Mouse (Mus musculus): ENCODE results near the gene Insl5. TPM values are rescaled to one million over a fixed set of nuclear protein-coding genes. Genes with fewer than 3 reads are reported as not detected.

Insl5 gene
- not detected in 2 replicates for polyA plus RNA-seq (2011; ENCODE audit: insufficient read depth, insufficient read length, low replicate concordance, missing spikeins)

DNA sequence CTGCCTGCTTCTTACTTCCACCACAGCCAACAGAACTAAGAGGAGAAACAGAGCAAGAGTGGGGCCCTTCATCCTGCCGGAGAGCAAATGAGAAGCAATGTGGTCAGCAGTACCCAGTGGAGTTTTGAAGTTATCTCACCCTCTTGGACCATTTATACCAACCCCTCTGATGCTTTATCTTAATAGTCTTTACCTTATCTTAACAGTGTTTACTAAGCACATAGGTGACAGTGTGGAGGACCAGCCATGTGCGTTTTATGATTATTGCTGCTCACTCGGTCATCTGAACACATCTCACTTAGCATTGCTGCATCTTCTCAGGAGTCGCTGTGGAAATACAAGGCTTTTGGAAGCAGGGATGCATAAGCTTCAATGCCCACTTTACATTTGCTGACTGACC is at the start of gene Insl5:
Gene Insl5, minus strand, starts transcription at position 222 of the 400 bp plus-strand sequence.
- no peaks in the 10 kb centered on the region for H3K4me1 ChIP-seq (ENCODE audit: control insufficient read depth, insufficient read depth, low read length)
- TF ChIP-seq CTCF (IDR thresholded peaks at IDR 0.05; ENCODE audit: control insufficient read depth, insufficient read depth, low read length) = no peak
- TF ChIP-seq POLR2A (IDR thresholded peaks at IDR 0.05; ENCODE audit: borderline replicate concordance, control insufficient read depth, low read depth, low read length) = no peak
- H3K27ac ChIP-seq (ENCODE audit: control insufficient read depth, insufficient read depth, low read depth, low read length, poor library complexity) = no peak within 1 kb of the TSS
- 80% methylated on average over 4 of the region's 4 CpGs for WGBS
- H3K4me3 ChIP-seq (replicated peaks; ENCODE audit: control insufficient read depth, low read depth, low read length) = no peak within 1 kb of the TSS

DNA sequence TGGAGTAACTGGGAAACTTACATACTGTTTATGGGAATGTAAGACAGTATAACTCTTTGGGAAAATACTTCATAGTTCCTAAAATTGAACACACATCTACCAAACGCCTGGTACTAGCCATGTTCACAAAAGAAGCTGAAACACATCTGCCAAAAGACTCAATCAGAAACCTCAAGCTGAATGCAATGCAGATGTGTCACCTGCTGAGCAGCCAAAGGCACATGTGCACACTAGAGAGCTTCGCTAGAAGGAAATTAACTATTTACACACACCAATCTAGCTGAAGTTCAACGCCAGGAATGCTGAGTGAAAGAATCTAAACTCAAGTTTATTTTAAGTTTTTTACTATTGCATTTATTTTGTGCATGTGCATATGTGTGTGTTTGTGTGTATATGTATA is 44.0 kb upstream of the Insl5 start:
- H3K4me3 ChIP-seq (replicated peaks; ENCODE audit: control insufficient read depth, low read depth, low read length) = no peak overlapping the region
- H3K27ac ChIP-seq (ENCODE audit: control insufficient read depth, insufficient read depth, low read depth, low read length, poor library complexity) = no peak overlapping the region
- WGBS = 84% methylated on average over 3 of the region's 3 CpGs
- TF ChIP-seq POLR2A (IDR thresholded peaks at IDR 0.05; ENCODE audit: borderline replicate concordance, control insufficient read depth, low read depth, low read length) = no peak
- no peak for TF ChIP-seq CTCF (IDR thresholded peaks at IDR 0.05; ENCODE audit: control insufficient read depth, insufficient read depth, low read length)
- no peaks in the 10 kb centered on the region for H3K4me1 ChIP-seq (ENCODE audit: control insufficient read depth, insufficient read depth, low read length)

DNA sequence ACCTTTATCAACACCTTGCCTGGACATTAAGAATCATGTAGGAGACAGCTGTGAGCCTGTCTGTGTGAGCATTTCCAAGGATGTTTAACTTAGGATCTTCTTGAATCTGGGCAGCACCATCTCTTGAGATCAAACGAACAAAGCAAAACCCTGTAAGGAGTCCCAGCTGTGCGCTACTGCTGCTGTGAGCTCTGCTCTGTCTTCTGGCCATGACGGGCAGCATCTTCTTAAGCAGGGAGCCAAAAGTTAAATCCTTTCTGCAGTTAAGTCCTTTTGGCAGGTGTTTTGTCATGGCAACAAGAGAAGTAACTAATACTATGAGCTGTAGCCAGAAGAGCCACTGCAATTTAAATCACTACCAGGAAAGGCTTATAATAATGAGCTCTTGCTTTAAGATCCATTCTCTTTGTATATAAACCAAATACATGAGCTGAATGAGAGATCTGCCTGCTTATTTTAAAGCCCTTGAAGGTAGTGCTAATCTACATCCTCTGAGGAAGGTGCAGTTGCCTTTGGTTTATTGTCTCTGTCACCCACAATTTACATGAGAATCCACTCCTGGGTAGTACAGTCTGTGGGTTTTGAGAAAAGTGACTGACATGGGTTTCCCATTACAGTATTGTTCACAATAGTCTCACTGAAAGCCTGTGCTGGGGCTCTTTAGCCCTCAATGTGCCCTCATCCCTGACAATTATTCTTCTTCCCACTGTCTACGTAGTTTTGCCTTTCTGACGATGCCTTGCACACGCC is 41.4 kb upstream of the Insl5 start:
- no peak for TF ChIP-seq POLR2A (IDR thresholded peaks at IDR 0.05; ENCODE audit: borderline replicate concordance, control insufficient read depth, low read depth, low read length)
- no peak for TF ChIP-seq CTCF (IDR thresholded peaks at IDR 0.05; ENCODE audit: control insufficient read depth, insufficient read depth, low read length)
- no peak overlapping the region for H3K27ac ChIP-seq (ENCODE audit: control insufficient read depth, insufficient read depth, low read depth, low read length, poor library complexity)
- WGBS = 88% methylated on average over 6 of the region's 6 CpGs
- H3K4me1 ChIP-seq (ENCODE audit: control insufficient read depth, insufficient read depth, low read length) = no peaks in the 10 kb centered on the region
- H3K4me3 ChIP-seq (replicated peaks; ENCODE audit: control insufficient read depth, low read depth, low read length) = no peak overlapping the region

DNA sequence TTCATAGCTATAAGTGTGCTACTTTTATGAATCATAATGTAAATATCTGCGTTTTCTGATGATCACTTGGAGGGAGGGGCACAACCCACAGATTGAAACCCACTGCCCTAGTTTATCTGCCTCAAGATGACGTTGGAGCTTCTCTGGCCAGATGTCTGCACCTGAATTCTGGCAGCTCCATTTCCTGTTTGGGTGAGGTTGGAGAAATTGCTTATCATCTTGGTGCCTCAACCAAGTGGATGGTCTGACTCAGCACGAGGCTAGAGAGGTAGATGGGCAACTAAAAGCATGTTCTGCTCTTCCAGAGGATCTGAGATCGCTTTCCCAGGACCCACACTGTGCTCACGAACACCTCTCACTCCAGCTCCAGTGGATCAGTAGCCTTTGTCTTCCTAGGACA is 38.3 kb upstream of the Insl5 start:
- 44% methylated on average over 5 of the region's 5 CpGs for WGBS
- H3K4me3 ChIP-seq (replicated peaks; ENCODE audit: control insufficient read depth, low read depth, low read length) = no peak overlapping the region
- H3K27ac ChIP-seq (ENCODE audit: control insufficient read depth, insufficient read depth, low read depth, low read length, poor library complexity) = no peak overlapping the region
- no peaks in the 10 kb centered on the region for H3K4me1 ChIP-seq (ENCODE audit: control insufficient read depth, insufficient read depth, low read length)
- TF ChIP-seq POLR2A (IDR thresholded peaks at IDR 0.05; ENCODE audit: borderline replicate concordance, control insufficient read depth, low read depth, low read length) (no peak), CTCF (IDR thresholded peaks at IDR 0.05; ENCODE audit: control insufficient read depth, insufficient read depth, low read length) (no peak)

DNA sequence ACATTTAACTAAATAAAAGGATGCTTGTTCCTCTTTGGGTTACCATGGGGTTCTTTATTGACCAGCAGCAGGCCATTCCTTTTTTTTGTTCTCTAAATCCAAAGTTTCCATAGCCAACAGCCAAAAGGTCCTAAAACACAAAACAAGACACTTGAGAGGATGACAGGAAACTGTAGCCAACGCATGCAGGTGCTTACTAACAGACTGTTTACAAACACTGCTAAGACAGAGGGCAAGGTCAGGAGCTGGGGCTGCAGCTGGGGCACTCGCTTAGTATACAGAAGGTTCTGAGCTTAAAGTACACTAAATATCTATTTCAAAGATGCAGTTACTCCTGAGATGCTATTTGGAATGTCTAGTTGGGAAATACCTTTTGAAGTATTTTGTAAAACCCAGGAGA is 37.8 kb upstream of the Insl5 start:
- Histone ChIP-seq H3K27ac (ENCODE audit: control insufficient read depth, insufficient read depth, low read depth, low read length, poor library complexity) (no peak overlapping the region), H3K4me1 (ENCODE audit: control insufficient read depth, insufficient read depth, low read length) (no peaks in the 10 kb centered on the region), H3K4me3 (replicated peaks; ENCODE audit: control insufficient read depth, low read depth, low read length) (no peak overlapping the region)
- WGBS = 79% methylated on average over 2 of the region's 2 CpGs
- TF ChIP-seq CTCF (IDR thresholded peaks at IDR 0.05; ENCODE audit: control insufficient read depth, insufficient read depth, low read length) = no peak

DNA sequence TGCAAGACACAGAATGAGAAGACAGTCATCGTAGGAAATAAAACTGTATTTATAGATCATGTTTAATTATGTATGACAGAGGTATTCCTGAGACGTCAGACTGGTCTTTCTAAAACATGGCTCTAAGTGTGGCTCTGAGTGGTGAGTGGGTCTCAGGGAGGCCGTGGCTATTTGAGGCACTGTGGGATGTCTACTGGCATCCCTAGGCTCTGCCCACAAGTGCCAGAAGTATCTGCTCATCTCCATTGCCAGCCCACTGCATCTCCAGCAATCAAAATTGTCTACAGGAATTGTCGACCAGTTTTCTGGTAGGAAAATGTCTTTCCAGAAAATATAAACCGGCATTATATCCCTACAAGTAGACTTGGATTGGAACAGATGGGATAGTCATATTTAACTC is 30.3 kb upstream of the Insl5 start:
- H3K4me1 ChIP-seq (ENCODE audit: control insufficient read depth, insufficient read depth, low read length) = no peaks in the 10 kb centered on the region
- WGBS = 83% methylated on average over 5 of the region's 5 CpGs
- no peak overlapping the region for H3K27ac ChIP-seq (ENCODE audit: control insufficient read depth, insufficient read depth, low read depth, low read length, poor library complexity)
- no peak overlapping the region for H3K4me3 ChIP-seq (replicated peaks; ENCODE audit: control insufficient read depth, low read depth, low read length)
- TF ChIP-seq CTCF (IDR thresholded peaks at IDR 0.05; ENCODE audit: control insufficient read depth, insufficient read depth, low read length) = no peak
- TF ChIP-seq POLR2A (IDR thresholded peaks at IDR 0.05; ENCODE audit: borderline replicate concordance, control insufficient read depth, low read depth, low read length) = no peak

DNA sequence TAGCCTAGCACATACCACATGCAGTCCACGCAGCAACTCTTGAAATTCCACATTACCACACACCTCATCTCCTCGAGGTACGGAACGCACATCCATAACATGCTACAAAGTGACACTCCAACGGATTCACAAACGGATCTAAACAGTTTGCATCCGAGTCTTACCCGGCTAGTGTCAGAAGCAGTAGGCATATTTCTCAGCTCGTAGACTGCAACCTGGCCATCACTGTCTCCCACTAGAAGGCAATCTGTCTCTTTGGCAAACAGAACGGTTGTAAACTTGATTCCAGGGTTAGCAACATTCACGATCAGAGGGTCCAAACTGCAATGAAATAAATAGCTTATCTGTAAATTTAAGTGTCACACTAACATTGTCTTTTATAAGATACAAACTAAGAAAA is 21.4 kb upstream of the Insl5 start:
- TF ChIP-seq CTCF (IDR thresholded peaks at IDR 0.05; ENCODE audit: control insufficient read depth, insufficient read depth, low read length) (no peak), POLR2A (IDR thresholded peaks at IDR 0.05; ENCODE audit: borderline replicate concordance, control insufficient read depth, low read depth, low read length) (no peak)
- no peak overlapping the region for H3K27ac ChIP-seq (ENCODE audit: control insufficient read depth, insufficient read depth, low read depth, low read length, poor library complexity)
- H3K4me3 ChIP-seq (replicated peaks; ENCODE audit: control insufficient read depth, low read depth, low read length) = no peak overlapping the region
- no peaks in the 10 kb centered on the region for H3K4me1 ChIP-seq (ENCODE audit: control insufficient read depth, insufficient read depth, low read length)
- 84% methylated on average over 11 of the region's 11 CpGs for WGBS

DNA sequence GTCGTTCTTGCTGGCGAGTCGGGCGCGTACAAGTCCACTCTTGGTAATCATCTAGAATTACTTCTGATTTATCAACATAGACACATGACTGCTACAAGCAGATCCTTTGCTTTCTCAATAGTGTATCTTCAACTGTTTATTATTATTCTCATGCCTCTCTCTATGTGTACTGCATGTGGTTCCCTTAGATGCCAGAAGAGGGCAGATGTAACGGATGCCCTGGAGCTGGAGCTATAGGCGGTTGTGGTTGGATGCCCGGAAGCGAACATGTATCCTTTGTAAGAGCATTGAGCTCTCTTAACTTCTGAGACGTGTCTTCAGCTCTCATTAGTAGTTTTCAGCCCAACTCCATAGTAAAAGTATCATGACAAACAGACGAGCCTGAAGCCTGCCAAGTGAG is 16.4 kb upstream of the Insl5 start:
- Histone ChIP-seq H3K27ac (ENCODE audit: control insufficient read depth, insufficient read depth, low read depth, low read length, poor library complexity) (no peak overlapping the region), H3K4me3 (replicated peaks; ENCODE audit: control insufficient read depth, low read depth, low read length) (no peak overlapping the region), H3K4me1 (ENCODE audit: control insufficient read depth, insufficient read depth, low read length) (no peaks in the 10 kb centered on the region; the same call in 1 of the 2 replicates)
- TF ChIP-seq CTCF (IDR thresholded peaks at IDR 0.05; ENCODE audit: control insufficient read depth, insufficient read depth, low read length) = no peak
- TF ChIP-seq POLR2A (IDR thresholded peaks at IDR 0.05; ENCODE audit: borderline replicate concordance, control insufficient read depth, low read depth, low read length) = no peak
- WGBS = 88% methylated on average over 11 of the region's 11 CpGs

DNA sequence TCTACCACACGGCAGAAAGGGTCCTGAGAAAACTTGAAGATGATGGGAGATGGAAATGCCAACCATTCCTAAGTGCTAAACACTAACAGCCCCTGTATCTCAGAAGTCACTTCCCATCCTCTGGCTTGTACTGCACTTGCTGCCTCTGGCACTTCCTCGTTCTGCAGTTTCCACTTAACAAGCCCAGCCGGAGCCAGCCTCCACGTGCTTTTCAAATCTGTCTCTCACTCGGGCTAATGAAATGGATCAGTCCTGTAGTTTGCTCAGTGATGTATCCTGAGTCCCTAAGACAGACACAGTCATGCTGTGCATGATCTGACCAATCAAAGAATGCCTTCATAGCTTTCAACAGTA is 13.2 kb upstream of the Insl5 start:
- H3K4me1 ChIP-seq (ENCODE audit: control insufficient read depth, insufficient read depth, low read length) = no peaks in the 10 kb centered on the region; the same call in 1 of the 2 replicates
- no peak overlapping the region for H3K27ac ChIP-seq (ENCODE audit: control insufficient read depth, insufficient read depth, low read depth, low read length, poor library complexity)
- TF ChIP-seq CTCF (IDR thresholded peaks at IDR 0.05; ENCODE audit: control insufficient read depth, insufficient read depth, low read length) (no peak), POLR2A (IDR thresholded peaks at IDR 0.05; ENCODE audit: borderline replicate concordance, control insufficient read depth, low read depth, low read length) (no peak)
- WGBS = 10% methylated on average over 5 of the region's 5 CpGs
- no peak overlapping the region for H3K4me3 ChIP-seq (replicated peaks; ENCODE audit: control insufficient read depth, low read depth, low read length)

Measured in bone marrow, adult 2 months (tissue).